ENCODE assay signal across 31 mouse cellular contexts in the genomic region with DNA sequence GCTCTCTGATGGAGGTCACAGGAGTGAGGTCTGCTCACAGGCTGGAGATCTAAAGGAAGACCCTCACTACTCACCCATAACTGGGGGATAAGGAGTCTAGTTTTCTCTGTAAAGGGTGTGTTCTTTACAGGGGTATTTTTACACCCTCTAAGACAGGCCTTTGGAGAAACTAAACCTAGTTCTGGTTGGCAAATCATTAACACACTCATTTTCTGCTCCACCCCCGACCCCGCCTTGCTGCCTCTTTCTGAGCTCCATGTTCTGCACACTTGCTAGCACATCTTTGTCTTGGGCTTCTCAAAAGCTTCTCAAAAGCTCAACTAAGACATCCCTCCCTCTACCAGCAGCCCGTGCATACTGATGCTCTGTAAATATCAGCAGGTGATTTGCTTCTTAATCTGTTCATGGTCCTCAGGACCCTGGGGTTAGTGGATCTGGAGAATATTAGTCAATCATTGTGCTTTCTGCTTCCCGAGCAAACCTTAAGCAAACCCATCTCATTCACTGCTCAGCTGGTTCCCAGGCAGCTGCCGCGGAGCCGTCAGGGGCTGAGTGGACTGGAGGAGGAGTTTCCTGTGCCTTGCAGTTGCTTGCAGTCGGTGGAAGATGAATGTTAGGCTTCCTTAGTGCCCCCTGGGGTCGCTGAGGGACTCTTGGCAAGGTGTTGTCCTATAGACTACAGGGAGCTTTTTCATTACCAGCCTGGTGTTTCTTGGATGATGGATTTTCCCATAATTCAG.
DNase-seq lines count a peak whose midpoint lies in the region; ATAC-seq and TF ChIP-seq lines count a peak whose summit lies in the region.
"Had no signal": no experiment of that assay in that cellular context is flagged by ENCODE, and none has a peak within 500 bp of the region (broad histone marks: within the 10 kb centered on the region; RNA-seq: fewer than 3 reads in every experiment).

No protein-coding gene starts in this region.

- peak; percentile 68 for DNase-seq in kidney, adult 2 months
- peak; percentile 34 for DNase-seq in kidney, postnatal 14 days
- DNase-seq in thymus, postnatal 0 days (ENCODE audit: low spot score): no peak
- no peak for DNase-seq in cerebellum, adult 18-20 months
- DNase-seq: adrenal gland, postnatal 14 days; cerebellum, adult 11-12 months; cerebellum, postnatal 14 days; gastrocnemius, postnatal 14 days; heart, adult 11 months; heart, postnatal 4 days; layer of hippocampus, postnatal 36 days; liver, embryonic 13.5 days; lung, adult 18-20 months; lung, postnatal 10 days; right cerebral cortex, adult 18-20 months; right cerebral cortex, postnatal 4 days; thymus, adult 18-20 months had no signal

- no peak for TF ChIP-seq CTCF in kidney, adult 2 months (conservative IDR thresholded peaks at IDR 0.05; ENCODE audit: insufficient read depth, insufficient read length, low read depth, low read length)

- H3K4me3 ChIP-seq in intestine, embryonic 15.5 days (replicated peaks): no peak overlapping the region
- H3K4me3 ChIP-seq in intestine, embryonic 16.5 days (ENCODE audit: low read length): no peak overlapping the region
- H3K4me3 ChIP-seq in kidney, adult 2 months (ENCODE audit: insufficient read depth, low read depth, low read length): no peak overlapping the region
- no peak overlapping the region for H3K4me3 ChIP-seq in kidney, embryonic 14.5 days (ENCODE audit: low read length)
- H3K4me3 ChIP-seq: forebrain, embryonic 13.5 days; heart, embryonic 12.5 days; hindbrain, embryonic 15.5 days; limb, embryonic 10.5 days; limb, embryonic 15.5 days; liver, embryonic 13.5 days; midbrain, embryonic 13.5 days; neural tube, embryonic 12.5 days had no signal

- 21% methylated on average over 9 of the region's 9 CpGs for WGBS in intestine, embryonic 15.5 days
- 23% methylated on average over 9 of the region's 9 CpGs for WGBS in intestine, embryonic 16.5 days
- 16% methylated on average over 9 of the region's 9 CpGs for WGBS in kidney, adult 2 months
- WGBS in kidney, embryonic 14.5 days: 23% methylated on average over 9 of the region's 9 CpGs

- H3K36me3 ChIP-seq in intestine, embryonic 15.5 days: no peaks in the 10 kb centered on the region
- H3K36me3 ChIP-seq in intestine, embryonic 16.5 days (ENCODE audit: control insufficient read depth, insufficient read depth, low read length): no peaks in the 10 kb centered on the region
- no peaks in the 10 kb centered on the region for H3K36me3 ChIP-seq in kidney, adult 2 months (ENCODE audit: control insufficient read depth, insufficient read depth, low read length)
- no peaks in the 10 kb centered on the region for H3K36me3 ChIP-seq in kidney, embryonic 14.5 days (ENCODE audit: control insufficient read depth, insufficient read depth, low read length)
- H3K36me3 ChIP-seq: heart, embryonic 12.5 days; hindbrain, embryonic 15.5 days; limb, embryonic 10.5 days; limb, embryonic 15.5 days; liver, embryonic 13.5 days; midbrain, embryonic 13.5 days; neural tube, embryonic 12.5 days had no signal

- 0 out of 2 replicates have a peak, but pooled peaks cover 6% of the 10 kb centered on the region for H3K4me1 ChIP-seq in intestine, embryonic 15.5 days (replicated peaks)
- 0 out of 2 replicates have a peak, but pooled peaks cover 3% of the 10 kb centered on the region for H3K4me1 ChIP-seq in intestine, embryonic 16.5 days (ENCODE audit: control insufficient read depth, insufficient read depth, low read length)
- 0 out of 2 replicates have a peak, but pooled peaks cover 5% of the 10 kb centered on the region for H3K4me1 ChIP-seq in kidney, adult 2 months (ENCODE audit: control insufficient read depth, insufficient read depth, low read length)
- no peaks in the 10 kb centered on the region for H3K4me1 ChIP-seq in kidney, embryonic 14.5 days (ENCODE audit: control insufficient read depth, insufficient read depth, low read length)
- H3K4me1 ChIP-seq: forebrain, embryonic 13.5 days; heart, embryonic 12.5 days; limb, embryonic 15.5 days; liver, embryonic 13.5 days; midbrain, embryonic 13.5 days; neural tube, embryonic 12.5 days had no signal

- no peak overlapping the region for H3K9ac ChIP-seq in intestine, embryonic 15.5 days
- no peak overlapping the region for H3K9ac ChIP-seq in intestine, embryonic 16.5 days (ENCODE audit: low read depth, low read length)
- no peak overlapping the region for H3K9ac ChIP-seq in kidney, embryonic 14.5 days (ENCODE audit: low read depth, low read length)
- H3K9ac ChIP-seq: forebrain, embryonic 13.5 days; heart, embryonic 12.5 days; hindbrain, embryonic 15.5 days; limb, embryonic 15.5 days; liver, embryonic 13.5 days; midbrain, embryonic 13.5 days; neural tube, embryonic 12.5 days had no signal

- H3K27ac ChIP-seq in intestine, embryonic 15.5 days: 0 out of 2 replicates have a peak overlapping the region, but pooled peaks have one; percentile 13
- no peak overlapping the region for H3K27ac ChIP-seq in intestine, embryonic 16.5 days (ENCODE audit: low read length)
- H3K27ac ChIP-seq in kidney, adult 2 months (ENCODE audit: insufficient read depth, low read depth, low read length): no peak overlapping the region
- 0 out of 2 replicates have a peak overlapping the region, but pooled peaks have one; percentile 17 for H3K27ac ChIP-seq in kidney, embryonic 14.5 days (ENCODE audit: low read depth, low read length)
- H3K27ac ChIP-seq: forebrain, embryonic 13.5 days; hindbrain, embryonic 15.5 days; limb, embryonic 10.5 days; limb, embryonic 15.5 days; liver, embryonic 13.5 days; macrophage; midbrain, embryonic 13.5 days; neural tube, embryonic 12.5 days; stomach, postnatal 0 days had no signal

- 0 out of 2 replicates have a peak, but pooled peaks have one; percentile 65 for ATAC-seq in intestine, embryonic 15.5 days
- ATAC-seq in intestine, embryonic 16.5 days: no peak
- ATAC-seq in kidney, embryonic 14.5 days (ENCODE audit: low FRiP score, low TSS enrichment): peak; percentile 49; the same call in 1 of the 2 replicates
- ATAC-seq in inflammation-experienced regulatory T-cells, adult 6 months: no peak
- ATAC-seq: CD4-positive, CD25-positive, alpha-beta regulatory T cell, adult 4 months; forebrain, embryonic 13.5 days; midbrain, embryonic 13.5 days had no signal

- no peaks in the 10 kb centered on the region for H3K27me3 ChIP-seq in intestine, embryonic 15.5 days (replicated peaks)
- no peaks in the 10 kb centered on the region for H3K27me3 ChIP-seq in intestine, embryonic 16.5 days (replicated peaks; ENCODE audit: control insufficient read depth, insufficient read depth, low read length)
- no peaks in the 10 kb centered on the region for H3K27me3 ChIP-seq in kidney, adult 2 months (replicated peaks; ENCODE audit: control insufficient read depth, insufficient read depth, low read length)
- no peaks in the 10 kb centered on the region for H3K27me3 ChIP-seq in kidney, embryonic 14.5 days (ENCODE audit: control insufficient read depth, insufficient read depth, low read length)
- H3K27me3 ChIP-seq: forebrain, embryonic 13.5 days; hindbrain, embryonic 15.5 days; limb, embryonic 15.5 days; liver, embryonic 13.5 days; midbrain, embryonic 13.5 days; neural tube, embryonic 12.5 days had no signal

- no peaks in the 10 kb centered on the region for H3K9me3 ChIP-seq in intestine, embryonic 15.5 days
- H3K9me3 ChIP-seq in intestine, embryonic 16.5 days (ENCODE audit: control insufficient read depth, low read length): no peaks in the 10 kb centered on the region
- H3K9me3 ChIP-seq in kidney, embryonic 14.5 days (ENCODE audit: control insufficient read depth, low read length): no peaks in the 10 kb centered on the region
- H3K9me3 ChIP-seq: forebrain, embryonic 13.5 days; heart, embryonic 12.5 days; hindbrain, embryonic 15.5 days; limb, embryonic 10.5 days; limb, embryonic 15.5 days; liver, embryonic 13.5 days; midbrain, embryonic 13.5 days; neural tube, embryonic 12.5 days had no signal

- TF ChIP-seq POLR2A in kidney, adult 2 months (IDR thresholded peaks at IDR 0.05; ENCODE audit: low read depth, low read length): no peak

- H3K4me2 ChIP-seq in intestine, embryonic 15.5 days (replicated peaks): no peak overlapping the region
- no peak overlapping the region for H3K4me2 ChIP-seq in intestine, embryonic 16.5 days (ENCODE audit: low read depth, low read length)
- no peak overlapping the region for H3K4me2 ChIP-seq in kidney, embryonic 14.5 days (replicated peaks; ENCODE audit: low read depth, low read length)
- H3K4me2 ChIP-seq: forebrain, embryonic 13.5 days; heart, embryonic 12.5 days; hindbrain, embryonic 15.5 days; limb, embryonic 15.5 days; liver, embryonic 13.5 days; midbrain, embryonic 13.5 days; neural tube, embryonic 12.5 days had no signal

Comparison
In these comparisons a context has a peak if more than half of its experiments do, and no peak if none do; other contexts are left out.
1. ATAC-seq: peak in intestine, embryonic 15.5 days (single experiment) and kidney, embryonic 14.5 days (single experiment); none in intestine, embryonic 16.5 days (single experiment) and inflammation-experienced regulatory T-cells, adult 6 months (single experiment).
2. H3K27ac ChIP-seq: peak in intestine, embryonic 15.5 days (single experiment) and kidney, embryonic 14.5 days (single experiment); none in intestine, embryonic 16.5 days (single experiment) and kidney, adult 2 months (single experiment).
3. DNase-seq: peak in kidney, adult 2 months (single experiment) and kidney, postnatal 14 days (single experiment); none in thymus, postnatal 0 days (single experiment) and cerebellum, adult 18-20 months (0 of 2).